In genomic region chr16:4304176-4304922, GRCm38 (mm10) we compare ENCODE assay signal across 9 mouse cellular contexts.
DNase-seq lines count a peak whose midpoint lies in the region; ATAC-seq and TF ChIP-seq lines count a peak whose summit lies in the region.
"Had no signal": no experiment of that assay in that cellular context is flagged by ENCODE, and none has a peak within 500 bp of the region (broad histone marks: within the 10 kb centered on the region; RNA-seq: fewer than 3 reads in every experiment).

No protein-coding gene starts in this region.

- no peak overlapping the region for H3K4me2 ChIP-seq in hindbrain, embryonic 15.5 days
- no peak overlapping the region for H3K4me2 ChIP-seq in hindbrain, embryonic 12.5 days (replicated peaks)
- H3K4me2 ChIP-seq in intestine, embryonic 15.5 days (replicated peaks) = no peak overlapping the region

- 70% methylated on average over 12 of the region's 12 CpGs for whole genome bisulfite sequencing in hindbrain, embryonic 15.5 days
- 71% methylated on average over 12 of the region's 12 CpGs for WGBS in hindbrain, embryonic 12.5 days
- WGBS in intestine, embryonic 15.5 days = 65% methylated on average over 12 of the region's 12 CpGs

- no peaks in the 10 kb centered on the region for H3K27me3 ChIP-seq in hindbrain, embryonic 15.5 days
- no peaks in the 10 kb centered on the region for H3K27me3 ChIP-seq in hindbrain, embryonic 12.5 days
- H3K27me3 ChIP-seq in E14TG2a.4 (ENCODE audit: insufficient read depth, low read length) = no peaks in the 10 kb centered on the region
- no peaks in the 10 kb centered on the region for H3K27me3 ChIP-seq in intestine, embryonic 15.5 days (replicated peaks)
- H3K27me3 ChIP-seq: megakaryocyte, embryonic 14.5 days had no signal

- H3K9ac ChIP-seq in hindbrain, embryonic 15.5 days = no peak overlapping the region
- H3K9ac ChIP-seq in hindbrain, embryonic 12.5 days = no peak overlapping the region
- H3K9ac ChIP-seq in intestine, embryonic 15.5 days = no peak overlapping the region

- no peaks in the 10 kb centered on the region for H3K4me1 ChIP-seq in hindbrain, embryonic 15.5 days (replicated peaks)
- no peaks in the 10 kb centered on the region for H3K4me1 ChIP-seq in hindbrain, embryonic 12.5 days
- 0 out of 2 replicates have a peak, but pooled peaks cover 4% of the 10 kb centered on the region for H3K4me1 ChIP-seq in E14TG2a.4 (replicated peaks; ENCODE audit: low read depth, low read length)
- H3K4me1 ChIP-seq in intestine, embryonic 15.5 days (replicated peaks) = no peaks in the 10 kb centered on the region

- H3K4me3 ChIP-seq in hindbrain, embryonic 15.5 days = no peak overlapping the region
- H3K4me3 ChIP-seq in hindbrain, embryonic 12.5 days = no peak overlapping the region
- H3K4me3 ChIP-seq in E14TG2a.4 (replicated peaks; ENCODE audit: low read length) = no peak overlapping the region
- no peak overlapping the region for H3K4me3 ChIP-seq in intestine, embryonic 15.5 days (replicated peaks)
- H3K4me3 ChIP-seq: megakaryocyte, embryonic 14.5 days had no signal

- ATAC-seq in hindbrain, embryonic 15.5 days (ENCODE audit: low FRiP score, low read depth) = peak; percentile 66; the same call in 1 of the 2 replicates
- ATAC-seq in hindbrain, embryonic 12.5 days (ENCODE audit: low FRiP score) = no peak
- peak; percentile 56 for ATAC-seq in intestine, embryonic 15.5 days
- 0 out of 2 replicates have a peak, but pooled peaks have one; percentile 51 for ATAC-seq in megakaryocyte-erythroid progenitor cell, adult 5-6 weeks (replicated peaks; ENCODE audit: low FRiP score, low TSS enrichment, poor library complexity, severe bottlenecking)

- H3K27ac ChIP-seq in hindbrain, embryonic 15.5 days (replicated peaks) = no peak overlapping the region
- no peak overlapping the region for H3K27ac ChIP-seq in hindbrain, embryonic 12.5 days
- no peak overlapping the region for H3K27ac ChIP-seq in intestine, embryonic 15.5 days

- peak; percentile 36 for DNase-seq in cerebellum, adult 8-10 months
- no peak for DNase-seq in yolk sac, embryonic 10.5 days (ENCODE audit: low spot score)
- DNase-seq in urinary bladder, adult 18-20 months (ENCODE audit: low spot score in 2 of 2) = no peak

- TF ChIP-seq CTCF in E14TG2a.4 (conservative IDR thresholded peaks at IDR 0.05; ENCODE audit: low read length) = peak; percentile 44

- H3K36me3 ChIP-seq in hindbrain, embryonic 15.5 days = peaks cover 6% of the 10 kb centered on the region
- H3K36me3 ChIP-seq in hindbrain, embryonic 12.5 days = peaks cover 5% of the 10 kb centered on the region; the same call in 1 of the 2 replicates
- 0 out of 2 replicates have a peak, but pooled peaks cover 4% of the 10 kb centered on the region for H3K36me3 ChIP-seq in E14TG2a.4 (ENCODE audit: insufficient read depth, low read length)
- H3K36me3 ChIP-seq in intestine, embryonic 15.5 days = 0 out of 2 replicates have a peak, but pooled peaks cover 2% of the 10 kb centered on the region

- H3K9me3 ChIP-seq in hindbrain, embryonic 15.5 days = no peaks in the 10 kb centered on the region
- no peaks in the 10 kb centered on the region for H3K9me3 ChIP-seq in hindbrain, embryonic 12.5 days (replicated peaks)
- no peaks in the 10 kb centered on the region for H3K9me3 ChIP-seq in E14TG2a.4 (ENCODE audit: low read length)
- no peaks in the 10 kb centered on the region for H3K9me3 ChIP-seq in intestine, embryonic 15.5 days
- H3K9me3 ChIP-seq: megakaryocyte, embryonic 14.5 days had no signal
